Mouse (Mus musculus): Measurements from ENCODE around the gene Lmna.

- peak; percentile 38; the same call in 1 of the 2 replicates for TF ChIP-seq ELF1 (IDR thresholded peaks at IDR 0.05; ENCODE audit: low read depth, low read length)
- peak; percentile 19; the same call in 1 of the 2 replicates for TF ChIP-seq SIN3A (IDR thresholded peaks at IDR 0.05; ENCODE audit: low read length)
- TF ChIP-seq CHD1 (IDR thresholded peaks at IDR 0.05; ENCODE audit: low read depth, low read length) = peak; percentile 60; the same call in 1 of the 2 replicates
- no peak for TF ChIP-seq USF1 (IDR thresholded peaks at IDR 0.05; ENCODE audit: low read depth, low read length)
- TF ChIP-seq POLR2A (IDR thresholded peaks at IDR 0.05; ENCODE audit: control insufficient read depth in 1 of 2, insufficient read depth in 1 of 2, low read depth in 1 of 2, low read length in 2 of 2, poor library complexity in 1 of 2) = peak in 1 of 2 experiments; percentile 58; a peak in 2 of 4 replicates
- TF ChIP-seq MEF2A (IDR thresholded peaks at IDR 0.05; ENCODE audit: extremely low read depth, insufficient replicate concordance, low read depth, low read length, poor library complexity, severe bottlenecking) = no peak
- no peak for TF ChIP-seq CTCF (IDR thresholded peaks at IDR 0.05 in 2 of 3, conservative IDR thresholded peaks at IDR 0.05 in 1 of 3; ENCODE audit: control insufficient read depth in 1 of 3, insufficient read depth in 1 of 3, low read depth in 2 of 3, low read length in 3 of 3, poor library complexity in 1 of 3, severe bottlenecking in 1 of 3)
- peak; percentile 13; the same call in 1 of the 2 replicates for TF ChIP-seq MAX (IDR thresholded peaks at IDR 0.05; ENCODE audit: low read length)
- TF ChIP-seq ZC3H11A (IDR thresholded peaks at IDR 0.05; ENCODE audit: low read depth, low read length) = no peak
- TF ChIP-seq GATA1 (IDR thresholded peaks at IDR 0.05; ENCODE audit: low read depth, low read length) = no peak
These were observed 3.9 kb upstream of the Lmna start for GRCm38 (mm10) chr3:88513546-88514115.

Measured in MEL (cell line).